Mouse (Mus musculus) hindbrain, embryonic 13.5 days (tissue): ENCODE results near the gene Pcdh17. TPM values are rescaled to one million over a fixed set of nuclear protein-coding genes. Genes with fewer than 3 reads are reported as not detected.

Experiments used
- ATAC-seq: fragments of 200-750 bp; cut with Nextera tagmentation; 2 replicates; pipeline ENCODE4 v1.8.0; 2017; ENCODE audit warnings: moderate TSS enrichment; ENCODE audit not compliant: low FRiP score
- H3K27ac ChIP-seq: fragments of 300-500 bp; sonication (generic); 2 replicates; pipeline ENCODE4 v1.5.1; 2015; ENCODE audit warnings: inconsistent platforms, mild to moderate bottlenecking, moderate library complexity
- H3K27me3 ChIP-seq: fragments of 300-500 bp; sonication (generic); 2 replicates; pipeline ENCODE4 v1.6.1; 2015; ENCODE audit warnings: mild to moderate bottlenecking, inconsistent platforms
- H3K36me3 ChIP-seq: fragments of 300-500 bp; sonication (generic); 2 replicates; pipeline ENCODE4 v1.6.1; 2015; ENCODE audit warnings: mild to moderate bottlenecking, inconsistent platforms
- H3K4me1 ChIP-seq: fragments of 300-500 bp; sonication (generic); replicated peaks from 2 replicates; pipeline ENCODE4 v1.6.1; 2015; ENCODE audit warnings: inconsistent platforms
- H3K4me2 ChIP-seq: fragments of 300-500 bp; sonication (generic); 2 replicates; pipeline ENCODE4 v1.6.1; 2015; ENCODE audit warnings: inconsistent platforms, mild to moderate bottlenecking, moderate library complexity
- H3K4me3 ChIP-seq: fragments of 300-500 bp; sonication (generic); 2 replicates; pipeline ENCODE4 v1.5.1; 2015; ENCODE audit warnings: mild to moderate bottlenecking, inconsistent platforms
- H3K9ac ChIP-seq: fragments of 300-500 bp; sonication (generic); 2 replicates; pipeline ENCODE4 v1.6.1; 2015; ENCODE audit warnings: mild to moderate bottlenecking, inconsistent platforms
- H3K9me3 ChIP-seq: fragments of 300-500 bp; sonication (generic); 2 replicates; pipeline ENCODE4 v1.6.1; 2016; ENCODE audit warnings: inconsistent platforms
- WGBS: fragments of 180-500 bp; shearing (Covaris S2); methylation state at CpG from one replicate; pipeline ENCODE4 v1.1.7; 2015; 5-methylcytosine and 5-hydroxymethylcytosine counted together
- polyA plus RNA-seq: library from polyadenylated mRNA; unstranded; fragments of >200 nt; fragmentation: Nextera tagmentation; extraction: Ambion mirVana; gene quantifications from 2 replicates; pipeline ENCODE4 v1.2.1, GENCODE M21; 2015

Gene Pcdh17
- polyA plus RNA-seq, 1 experiment from 2014 or later: 18.8 TPM

- Histone ChIP-seq H3K36me3 (peaks cover 4% of the 10 kb centered on the region; the same call in 1 of the 2 replicates), H3K27me3 (no peaks in the 10 kb centered on the region)
- WGBS: 31% methylated on average over 2 of the region's 2 CpGs
Measured at GRCm38 (mm10) chr14:84532397-84532796, 89.0 kb downstream of the Pcdh17 start.

GRCm38 (mm10) chr14:84535264-84535663 is 91.9 kb downstream of the Pcdh17 start:
- no peak for ATAC-seq
- H3K36me3 ChIP-seq: peaks cover 4% of the 10 kb centered on the region; the same call in 1 of the 2 replicates
- no peak overlapping the region for H3K4me2 ChIP-seq
- H3K9ac ChIP-seq: no peak overlapping the region
- no peaks in the 10 kb centered on the region for H3K4me1 ChIP-seq
- H3K27ac ChIP-seq: no peak overlapping the region
- no peak overlapping the region for H3K4me3 ChIP-seq
- no peaks in the 10 kb centered on the region for H3K27me3 ChIP-seq
- H3K9me3 ChIP-seq: no peaks in the 10 kb centered on the region

More at GRCm38 (mm10) chr14:84532397-84532796, 89.0 kb downstream of the Pcdh17 start:
- Histone ChIP-seq H3K27ac (no peak overlapping the region), H3K9me3 (no peaks in the 10 kb centered on the region), H3K4me2 (no peak overlapping the region), H3K4me3 (no peak overlapping the region), H3K9ac (no peak overlapping the region), H3K4me1 (no peaks in the 10 kb centered on the region)
- ATAC-seq: no peak

- Histone ChIP-seq H3K4me2 (no peak overlapping the region), H3K9ac (no peak overlapping the region)
- 81% methylated on average over 3 of the region's 3 CpGs for WGBS
Measured at GRCm38 (mm10) chr14:84541838-84542237, 98.5 kb downstream of the Pcdh17 start.

GRCm38 (mm10) chr14:84545968-84546367 is 102.6 kb downstream of the Pcdh17 start:
- no peak; the same call in 1 of the 2 replicates for ATAC-seq
- Histone ChIP-seq H3K9ac (no peak overlapping the region), H3K4me3 (no peak overlapping the region), H3K36me3 (no peaks in the 10 kb centered on the region), H3K4me2 (no peak overlapping the region), H3K27ac (no peak overlapping the region), H3K4me1 (0 out of 2 replicates have a peak, but pooled peaks cover 2% of the 10 kb centered on the region), H3K9me3 (no peaks in the 10 kb centered on the region), H3K27me3 (no peaks in the 10 kb centered on the region)
- WGBS: 30% methylated on average over 2 of the region's 2 CpGs

More at GRCm38 (mm10) chr14:84541838-84542237, 98.5 kb downstream of the Pcdh17 start:
- Histone ChIP-seq H3K4me1 (no peaks in the 10 kb centered on the region), H3K27me3 (no peaks in the 10 kb centered on the region), H3K4me3 (no peak overlapping the region), H3K27ac (no peak overlapping the region), H3K36me3 (no peaks in the 10 kb centered on the region), H3K9me3 (no peaks in the 10 kb centered on the region)
- ATAC-seq: no peak

- H3K36me3 ChIP-seq: no peaks in the 10 kb centered on the region
- H3K4me3 ChIP-seq: no peak overlapping the region
- no peaks in the 10 kb centered on the region for H3K9me3 ChIP-seq
- 0 out of 2 replicates have a peak, but pooled peaks cover 2% of the 10 kb centered on the region for H3K4me1 ChIP-seq
- no peak overlapping the region for H3K4me2 ChIP-seq
- H3K27me3 ChIP-seq: no peaks in the 10 kb centered on the region
- H3K27ac ChIP-seq: no peak overlapping the region
- 59% methylated on average over 10 of the region's 10 CpGs for WGBS
- ATAC-seq: peak; percentile 82
- H3K9ac ChIP-seq: no peak overlapping the region
Measured at GRCm38 (mm10) chr14:84547513-84548194, 104.3 kb downstream of the Pcdh17 start.

GRCm38 (mm10) chr14:84551546-84551945 is 108.2 kb downstream of the Pcdh17 start:
- Histone ChIP-seq H3K9me3 (no peaks in the 10 kb centered on the region), H3K36me3 (no peaks in the 10 kb centered on the region), H3K27me3 (no peaks in the 10 kb centered on the region), H3K9ac (no peak overlapping the region), H3K27ac (no peak overlapping the region), H3K4me2 (no peak overlapping the region), H3K4me1 (0 out of 2 replicates have a peak, but pooled peaks cover 2% of the 10 kb centered on the region), H3K4me3 (no peak overlapping the region)
- WGBS: 87% methylated on average over 5 of the region's 5 CpGs
- ATAC-seq: no peak

- Histone ChIP-seq H3K4me3 (no peak overlapping the region), H3K9ac (no peak overlapping the region), H3K36me3 (no peaks in the 10 kb centered on the region), H3K27me3 (no peaks in the 10 kb centered on the region), H3K4me2 (no peak overlapping the region), H3K27ac (no peak overlapping the region), H3K4me1 (no peaks in the 10 kb centered on the region), H3K9me3 (no peaks in the 10 kb centered on the region)
- no peak for ATAC-seq
Measured at GRCm38 (mm10) chr14:84571071-84571470, 127.7 kb downstream of the Pcdh17 start.
